Mouse (Mus musculus): ENCODE data around the gene Mapkap1. TPM values are rescaled to one million over a fixed set of nuclear protein-coding genes. Genes with fewer than 3 reads are reported as not detected.

Mapkap1 gene
- polyA plus RNA-seq, 1 experiment from 2014 or later = 93.3 TPM

- H3K9me3 ChIP-seq (ENCODE audit: low read depth, low read length) = no peaks in the 10 kb centered on the region
- H3K27ac ChIP-seq (ENCODE audit: low read depth) = no peak overlapping the region
- DNase-seq (no peak), ATAC-seq (ENCODE audit: insufficient read depth) (no peak)
- H3K9ac ChIP-seq = no peak overlapping the region
- no peak for TF ChIP-seq CTCF (IDR thresholded peaks at IDR 0.05; ENCODE audit: low read depth)
- H3K4me2 ChIP-seq = no peak overlapping the region
- no peaks in the 10 kb centered on the region for H3K27me3 ChIP-seq (ENCODE audit: insufficient read depth, low read length)
- H3K36me3 ChIP-seq (ENCODE audit: insufficient read depth) = 0 out of 2 replicates have a peak, but pooled peaks cover 4% of the 10 kb centered on the region
- H3K4me1 ChIP-seq (ENCODE audit: insufficient read depth) = peaks cover 9% of the 10 kb centered on the region; the same call in 1 of the 2 replicates
- 86% methylated on average over 5 of the region's 5 CpGs for WGBS
- H3K4me3 ChIP-seq (ENCODE audit: low read depth, low read length) = no peak overlapping the region
Measured at GRCm38 (mm10) chr2:34594001-34594400, 187.4 kb downstream of the Mapkap1 start.

DNA sequence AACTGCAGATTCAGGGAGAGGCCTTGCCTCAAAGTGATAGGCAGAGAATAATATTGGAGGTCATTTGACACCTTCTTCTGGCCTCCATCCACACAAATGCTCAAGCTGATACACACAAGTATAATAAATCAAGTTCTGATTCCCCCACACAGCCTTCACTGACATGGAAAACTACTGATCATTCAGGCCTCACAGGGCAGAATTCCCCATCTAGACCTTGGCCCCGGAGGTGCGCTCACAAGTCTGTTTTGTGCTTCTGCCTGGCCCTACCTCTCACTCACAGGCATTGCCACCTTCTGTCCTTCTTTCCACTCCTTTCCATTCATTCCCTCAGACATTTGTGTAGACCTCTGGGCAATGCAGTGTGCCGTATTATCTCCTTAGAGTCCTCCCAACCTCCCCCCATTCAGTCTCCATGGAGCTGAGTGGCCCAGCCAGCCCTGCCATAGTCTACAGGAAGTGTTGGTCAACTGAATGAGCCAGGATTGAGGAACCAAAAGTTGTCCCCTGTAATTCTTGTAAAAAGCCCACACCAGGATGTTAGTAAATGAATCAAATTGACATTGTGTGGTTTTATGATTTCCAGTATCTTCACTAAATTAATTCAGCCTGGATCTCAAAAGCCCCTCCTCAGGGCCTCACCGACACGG is 193.2 kb downstream of the Mapkap1 start:
- ATAC-seq (ENCODE audit: insufficient read depth) (no peak), DNase-seq (no peak)
- Histone ChIP-seq H3K9me3 (ENCODE audit: low read depth, low read length) (no peaks in the 10 kb centered on the region), H3K27ac (ENCODE audit: low read depth) (no peak overlapping the region), H3K9ac (no peak overlapping the region), H3K4me3 (ENCODE audit: low read depth, low read length) (no peak overlapping the region), H3K4me1 (ENCODE audit: insufficient read depth) (0 out of 2 replicates have a peak, but pooled peaks cover 8% of the 10 kb centered on the region), H3K4me2 (no peak overlapping the region), H3K27me3 (ENCODE audit: insufficient read depth, low read length) (no peaks in the 10 kb centered on the region), H3K36me3 (ENCODE audit: insufficient read depth) (0 out of 2 replicates have a peak, but pooled peaks cover 5% of the 10 kb centered on the region)
- WGBS = 74% methylated on average over 5 of the region's 5 CpGs
- TF ChIP-seq CTCF (IDR thresholded peaks at IDR 0.05; ENCODE audit: low read depth) = no peak

GRCm38 (mm10) chr2:34600734-34601133 is 194.2 kb downstream of the Mapkap1 start:
- Histone ChIP-seq H3K27me3 (ENCODE audit: insufficient read depth, low read length) (no peaks in the 10 kb centered on the region), H3K9ac (no peak overlapping the region), H3K36me3 (ENCODE audit: insufficient read depth) (0 out of 2 replicates have a peak, but pooled peaks cover 5% of the 10 kb centered on the region), H3K4me2 (no peak overlapping the region), H3K27ac (ENCODE audit: low read depth) (no peak overlapping the region), H3K9me3 (ENCODE audit: low read depth, low read length) (no peaks in the 10 kb centered on the region), H3K4me1 (ENCODE audit: insufficient read depth) (0 out of 2 replicates have a peak, but pooled peaks cover 8% of the 10 kb centered on the region), H3K4me3 (ENCODE audit: low read depth, low read length) (no peak overlapping the region)
- DNase-seq (no peak), ATAC-seq (ENCODE audit: insufficient read depth) (no peak)
- no peak for TF ChIP-seq CTCF (IDR thresholded peaks at IDR 0.05; ENCODE audit: low read depth)
- 17% methylated on average over 7 of the region's 7 CpGs for WGBS

- Histone ChIP-seq H3K9me3 (ENCODE audit: low read depth, low read length) (no peaks in the 10 kb centered on the region), H3K4me3 (ENCODE audit: low read depth, low read length) (no peak overlapping the region), H3K27ac (ENCODE audit: low read depth) (no peak overlapping the region), H3K27me3 (ENCODE audit: insufficient read depth, low read length) (no peaks in the 10 kb centered on the region), H3K4me1 (ENCODE audit: insufficient read depth) (0 out of 2 replicates have a peak, but pooled peaks cover 8% of the 10 kb centered on the region), H3K9ac (no peak overlapping the region), H3K4me2 (no peak overlapping the region), H3K36me3 (ENCODE audit: insufficient read depth) (0 out of 2 replicates have a peak, but pooled peaks cover 5% of the 10 kb centered on the region)
- TF ChIP-seq CTCF (IDR thresholded peaks at IDR 0.05; ENCODE audit: low read depth) = no peak
- DNase-seq (no peak), ATAC-seq (ENCODE audit: insufficient read depth) (no peak)
- WGBS = 35% methylated on average over 8 of the region's 8 CpGs
Measured at GRCm38 (mm10) chr2:34602111-34602541, 195.6 kb downstream of the Mapkap1 start.

- WGBS = 66% methylated on average over 3 of the region's 3 CpGs
- no peak overlapping the region for H3K9ac ChIP-seq
- DNase-seq (no peak), ATAC-seq (ENCODE audit: insufficient read depth) (no peak)
- H3K4me3 ChIP-seq (ENCODE audit: low read depth, low read length) = no peak overlapping the region
- TF ChIP-seq CTCF (IDR thresholded peaks at IDR 0.05; ENCODE audit: low read depth) = no peak
- H3K27ac ChIP-seq (ENCODE audit: low read depth) = no peak overlapping the region; the same call in 1 of the 2 replicates
- no peaks in the 10 kb centered on the region for H3K27me3 ChIP-seq (ENCODE audit: insufficient read depth, low read length)
- no peak overlapping the region for H3K4me2 ChIP-seq
- H3K9me3 ChIP-seq (ENCODE audit: low read depth, low read length) = no peaks in the 10 kb centered on the region
- H3K4me1 ChIP-seq (ENCODE audit: insufficient read depth) = 0 out of 2 replicates have a peak, but pooled peaks cover 8% of the 10 kb centered on the region
- H3K36me3 ChIP-seq (ENCODE audit: insufficient read depth) = 0 out of 2 replicates have a peak, but pooled peaks cover 5% of the 10 kb centered on the region
Measured at GRCm38 (mm10) chr2:34602896-34603295, 196.3 kb downstream of the Mapkap1 start.

- Histone ChIP-seq H3K27ac (ENCODE audit: low read depth) (no peak overlapping the region), H3K36me3 (ENCODE audit: insufficient read depth) (0 out of 2 replicates have a peak, but pooled peaks cover 4% of the 10 kb centered on the region), H3K27me3 (ENCODE audit: insufficient read depth, low read length) (no peaks in the 10 kb centered on the region), H3K9ac (no peak overlapping the region), H3K4me3 (ENCODE audit: low read depth, low read length) (no peak overlapping the region), H3K9me3 (ENCODE audit: low read depth, low read length) (no peaks in the 10 kb centered on the region), H3K4me2 (no peak overlapping the region), H3K4me1 (ENCODE audit: insufficient read depth) (0 out of 2 replicates have a peak, but pooled peaks cover 8% of the 10 kb centered on the region)
- DNase-seq (no peak), ATAC-seq (ENCODE audit: insufficient read depth) (no peak)
- 46% methylated on average over 14 of the region's 14 CpGs for WGBS
- TF ChIP-seq CTCF (IDR thresholded peaks at IDR 0.05; ENCODE audit: low read depth) = no peak
Measured at GRCm38 (mm10) chr2:34603653-34604214, 197.2 kb downstream of the Mapkap1 start.

DNA sequence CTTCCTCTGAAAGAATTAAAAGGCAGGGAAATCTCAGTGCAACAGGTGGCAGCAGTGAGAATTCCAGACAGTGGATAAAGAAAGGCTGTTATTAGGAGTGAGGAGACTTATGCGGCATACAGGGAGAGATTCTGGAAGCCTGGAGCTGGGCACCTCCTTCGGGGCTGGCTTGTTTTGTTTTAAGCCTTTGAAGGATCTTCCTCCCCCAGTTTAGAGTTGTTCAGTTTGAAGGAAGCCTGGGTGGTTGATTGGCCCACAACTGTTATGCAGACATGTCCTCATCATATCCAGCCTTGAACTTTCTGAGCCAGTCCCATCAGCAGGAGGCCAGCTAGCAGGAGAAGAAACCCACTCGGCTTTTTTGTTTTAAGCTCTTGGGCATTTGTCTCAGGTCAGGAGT is 198.5 kb downstream of the Mapkap1 start:
- no peaks in the 10 kb centered on the region for H3K9me3 ChIP-seq (ENCODE audit: low read depth, low read length)
- 30% methylated on average over 3 of the region's 3 CpGs for WGBS
- H3K27ac ChIP-seq (ENCODE audit: low read depth) = no peak overlapping the region
- 0 out of 2 replicates have a peak, but pooled peaks cover 8% of the 10 kb centered on the region for H3K4me1 ChIP-seq (ENCODE audit: insufficient read depth)
- TF ChIP-seq CTCF (IDR thresholded peaks at IDR 0.05; ENCODE audit: low read depth) = no peak; the same call in 1 of the 2 replicates
- DNase-seq (no peak), ATAC-seq (ENCODE audit: insufficient read depth) (no peak)
- no peaks in the 10 kb centered on the region for H3K27me3 ChIP-seq (ENCODE audit: insufficient read depth, low read length)
- H3K4me3 ChIP-seq (ENCODE audit: low read depth, low read length) = no peak overlapping the region
- H3K9ac ChIP-seq = no peak overlapping the region
- no peak overlapping the region for H3K4me2 ChIP-seq
- H3K36me3 ChIP-seq (ENCODE audit: insufficient read depth) = no peaks in the 10 kb centered on the region

Data from lung, embryonic 14.5 days (tissue).